Mouse (Mus musculus) B cell, adult (primary cell): Measurements from ENCODE around the gene Iltifb. TPM values are rescaled to one million over a fixed set of nuclear protein-coding genes. Genes with fewer than 3 reads are reported as not detected.

Experiments
- total RNA-seq: library from RNA; stranded (reverse); gene quantifications from 4 replicates; pipeline ENCODE4 v1.2.4, GENCODE M21; 2023; ENCODE audit not compliant: inconsistent age

Iltifb gene
- total RNA-seq = not detected in 4 replicates

DNA sequence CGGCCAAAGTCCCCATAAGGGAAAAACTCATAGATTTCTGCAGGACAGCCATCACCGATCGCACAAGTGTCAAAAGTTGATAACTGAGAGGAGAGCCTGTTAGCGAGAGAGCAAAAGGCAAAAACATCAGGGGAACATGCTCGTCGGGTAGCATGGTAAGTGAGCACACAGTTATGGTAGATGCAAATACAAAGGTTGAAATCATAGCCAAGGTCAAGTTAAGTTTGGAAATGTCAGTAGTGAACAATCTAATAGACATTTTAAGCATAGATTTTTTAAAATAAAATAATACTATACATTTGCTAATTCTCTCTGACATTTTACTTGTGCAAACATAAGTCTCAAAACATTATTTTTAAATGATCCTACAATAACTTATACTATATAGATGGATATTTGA is at the start of gene Iltifb:
Gene Iltifb (minus strand): TSS at position 101 of the 400 bp plus-strand sequence.

DNA sequence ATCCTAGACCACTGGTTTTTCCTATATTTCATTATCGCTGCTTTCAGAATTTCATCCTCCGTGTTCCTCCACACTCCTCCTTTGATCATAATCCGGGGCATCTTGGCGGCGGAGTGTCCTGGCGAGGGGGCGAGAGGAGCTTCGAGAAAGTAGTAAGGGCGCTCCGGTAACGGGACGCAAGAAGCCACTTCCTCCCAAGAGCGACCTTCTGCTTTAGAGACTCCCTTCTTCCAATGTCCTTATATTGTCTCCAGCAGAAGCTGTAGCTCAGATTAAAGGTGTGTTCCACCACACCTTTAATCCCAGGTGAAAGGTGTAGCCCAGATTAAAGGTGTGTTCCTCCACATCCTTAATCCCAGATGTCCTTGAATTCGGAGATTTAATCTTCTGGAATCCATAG is 48.3 kb upstream of the Iltifb start, which contains the start of gene Gm9046:
Gene Gm9046 (minus strand): TSS at position 101 of the 400 bp plus-strand sequence.

DNA sequence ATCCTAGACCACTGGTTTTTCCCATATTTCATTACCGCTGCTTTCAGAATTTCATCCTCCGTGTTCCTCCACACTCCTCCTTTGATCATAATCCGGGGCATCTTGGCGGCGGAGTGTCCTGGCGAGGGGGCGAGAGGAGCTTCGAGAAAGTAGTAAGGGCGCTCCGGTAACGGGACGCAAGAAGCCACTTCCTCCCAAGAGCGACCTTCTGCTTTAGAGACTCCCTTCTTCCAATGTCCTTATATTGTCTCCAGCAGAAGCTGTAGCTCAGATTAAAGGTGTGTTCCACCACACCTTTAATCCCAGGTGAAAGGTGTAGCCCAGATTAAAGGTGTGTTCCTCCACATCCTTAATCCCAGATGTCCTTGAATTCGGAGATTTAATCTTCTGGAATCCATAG is 42.9 kb upstream of the Iltifb start, which contains the start of gene Gm9045:
Gene Gm9045 (minus strand): TSS at position 101 of the 400 bp plus-strand sequence.

DNA sequence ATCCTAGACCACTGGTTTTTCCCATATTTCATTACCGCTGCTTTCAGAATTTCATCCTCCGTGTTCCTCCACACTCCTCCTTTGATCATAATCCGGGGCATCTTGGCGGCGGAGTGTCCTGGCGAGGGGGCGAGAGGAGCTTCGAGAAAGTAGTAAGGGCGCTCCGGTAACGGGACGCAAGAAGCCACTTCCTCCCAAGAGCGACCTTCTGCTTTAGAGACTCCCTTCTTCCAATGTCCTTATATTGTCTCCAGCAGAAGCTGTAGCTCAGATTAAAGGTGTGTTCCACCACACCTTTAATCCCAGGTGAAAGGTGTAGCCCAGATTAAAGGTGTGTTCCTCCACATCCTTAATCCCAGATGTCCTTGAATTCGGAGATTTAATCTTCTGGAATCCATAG is 37.5 kb upstream of the Iltifb start, which contains the start of gene Gm9044:
Gene Gm9044 (minus strand): TSS at position 101 of the 400 bp plus-strand sequence.

DNA sequence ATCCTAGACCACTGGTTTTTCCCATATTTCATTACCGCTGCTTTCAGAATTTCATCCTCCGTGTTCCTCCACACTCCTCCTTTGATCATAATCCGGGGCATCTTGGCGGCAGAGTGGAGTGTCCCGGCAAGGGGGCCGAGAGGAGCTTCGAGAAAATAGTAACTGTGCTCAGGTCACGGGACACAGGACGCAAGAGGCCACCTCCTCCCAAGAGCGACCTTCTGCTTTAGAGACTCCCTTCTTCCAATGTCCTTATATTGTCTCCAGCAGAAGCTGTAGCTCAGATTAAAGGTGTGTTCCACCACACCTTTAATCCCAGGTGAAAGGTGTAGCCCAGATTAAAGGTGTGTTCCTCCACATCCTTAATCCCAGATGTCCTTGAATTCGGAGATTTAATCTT is 32.0 kb upstream of the Iltifb start, which contains the start of gene Gm9040:
Gene Gm9040 (minus strand): TSS at position 101 of the 400 bp plus-strand sequence.

DNA sequence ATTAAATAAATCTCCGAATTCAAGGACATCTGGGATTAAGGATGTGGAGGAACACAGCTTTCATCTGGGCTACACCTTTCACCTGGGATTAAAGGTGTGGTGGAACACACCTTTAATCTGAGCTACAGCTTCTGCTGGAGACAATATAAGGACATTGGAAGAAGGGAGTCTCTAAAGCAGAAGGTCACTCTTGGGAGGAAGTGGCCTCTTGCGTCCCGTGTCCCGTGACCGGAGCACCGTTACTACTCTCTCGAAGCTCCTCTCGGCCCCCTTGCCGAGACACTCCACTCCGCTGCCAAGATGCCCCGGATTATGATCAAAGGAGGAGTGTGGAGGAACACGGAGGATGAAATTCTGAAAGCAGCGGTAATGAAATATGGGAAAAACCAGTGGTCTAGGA is 36.5 kb downstream of the Iltifb start, which contains the start of gene Gm32802:
Gene Gm32802 (plus strand): TSS at position 301 of the 400 bp plus-strand sequence.

DNA sequence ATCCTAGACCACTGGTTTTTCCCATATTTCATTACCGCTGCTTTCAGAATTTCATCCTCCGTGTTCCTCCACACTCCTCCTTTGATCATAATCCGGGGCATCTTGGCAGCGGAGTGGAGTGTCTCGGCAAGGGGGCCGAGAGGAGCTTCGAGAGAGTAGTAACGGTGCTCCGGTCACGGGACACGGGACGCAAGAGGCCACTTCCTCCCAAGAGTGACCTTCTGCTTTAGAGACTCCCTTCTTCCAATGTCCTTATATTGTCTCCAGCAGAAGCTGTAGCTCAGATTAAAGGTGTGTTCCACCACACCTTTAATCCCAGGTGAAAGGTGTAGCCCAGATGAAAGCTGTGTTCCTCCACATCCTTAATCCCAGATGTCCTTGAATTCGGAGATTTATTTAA is 54.2 kb downstream of the Iltifb start, which contains the start of gene Gm32717:
Gene Gm32717 (minus strand): TSS at position 101 of the 400 bp plus-strand sequence.

Other genes starting within 250 kb of the Iltifb start
- gene Mdm1, start 153.2 kb downstream of the Iltifb start, total RNA-seq = 9.7 to 13.5 TPM (median 12.7 TPM) in 4 replicates
- not detected in 4 replicates for gene Il22, start 90.1 kb downstream of the Iltifb start, total RNA-seq
- 0.72 to 1.3 TPM (median 1.1 TPM) in 4 replicates for gene Gm32717, start 54.3 kb downstream of the Iltifb start, total RNA-seq
- gene Gm32802, start 36.4 kb downstream of the Iltifb start, total RNA-seq = 0.72 to 1.3 TPM (median 1.1 TPM) in 4 replicates
- gene Gm9040, start 31.9 kb upstream of the Iltifb start, total RNA-seq = not detected in 4 replicates
- gene Gm9044, start 37.4 kb upstream of the Iltifb start, total RNA-seq = not detected in 4 replicates
- gene Gm9045, start 42.8 kb upstream of the Iltifb start, total RNA-seq = not detected in 4 replicates
- not detected in 4 replicates for gene Gm9046, start 48.2 kb upstream of the Iltifb start, total RNA-seq
- gene Gm9048, start 53.6 kb upstream of the Iltifb start, total RNA-seq = not detected in 4 replicates
- not detected in 4 replicates for gene Gm9049, start 59.1 kb upstream of the Iltifb start, total RNA-seq
- gene Ifng, start 146.0 kb upstream of the Iltifb start, total RNA-seq = 0.61 to 1.7 TPM (median 1.1 TPM) in 4 replicates